ENCODE assay signal across 10 mouse cellular contexts in the genomic region with DNA sequence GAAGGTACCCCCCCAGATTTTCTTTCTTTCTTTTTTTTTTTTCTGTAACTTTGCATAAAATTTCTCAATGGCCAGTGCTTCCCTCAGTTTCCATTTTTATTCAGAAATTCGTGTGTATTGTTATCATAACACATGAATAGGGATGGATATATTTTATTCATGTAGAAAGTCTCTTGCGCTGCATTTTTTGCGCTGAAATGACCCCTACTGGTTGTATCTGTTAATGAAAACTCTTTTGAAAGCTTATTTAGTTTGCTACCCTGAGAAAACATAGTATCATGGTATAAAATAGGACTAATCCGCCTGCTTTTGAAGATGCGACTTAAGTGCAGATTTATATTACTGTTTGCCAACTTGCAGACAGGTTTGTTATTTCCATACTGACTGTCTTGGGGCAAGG. TPM values are rescaled to one million over a fixed set of nuclear protein-coding genes. Genes with fewer than 3 reads are reported as not detected.
DNase-seq lines count a peak whose midpoint lies in the region; ATAC-seq lines count a peak whose summit lies in the region.
"Had no signal": no experiment of that assay in that cellular context is flagged by ENCODE, and none has a peak within 500 bp of the region (broad histone marks: within the 10 kb centered on the region; RNA-seq: fewer than 3 reads in every experiment).

No protein-coding gene starts in this region.

- H3K27ac ChIP-seq in hindbrain, embryonic 12.5 days, result no peak overlapping the region
- no peak overlapping the region for H3K27ac ChIP-seq in hindbrain, embryonic 11.5 days (ENCODE audit: low read depth, low read length)
- H3K27ac ChIP-seq in limb, embryonic 15.5 days, result no peak overlapping the region

- no peak overlapping the region for H3K9ac ChIP-seq in hindbrain, embryonic 12.5 days
- no peak overlapping the region for H3K9ac ChIP-seq in hindbrain, embryonic 11.5 days (ENCODE audit: low read depth, low read length)
- H3K9ac ChIP-seq in limb, embryonic 15.5 days, result no peak overlapping the region

- ATAC-seq in hindbrain, embryonic 12.5 days (ENCODE audit: low FRiP score), result no peak
- no peak for ATAC-seq in hindbrain, embryonic 11.5 days (ENCODE audit: low FRiP score)
- no peak for ATAC-seq in limb, embryonic 15.5 days (ENCODE audit: insufficient number of reproducible peaks, low FRiP score, low TSS enrichment, low read depth)
- ATAC-seq in erythroblast, adult 5-6 weeks (replicated peaks; ENCODE audit: low FRiP score, poor library complexity, severe bottlenecking), result no peak

- H3K36me3 ChIP-seq in hindbrain, embryonic 12.5 days, result no peaks in the 10 kb centered on the region
- H3K36me3 ChIP-seq in hindbrain, embryonic 11.5 days (ENCODE audit: control insufficient read depth, insufficient read depth, low read length), result no peaks in the 10 kb centered on the region
- H3K36me3 ChIP-seq in limb, embryonic 15.5 days, result no peaks in the 10 kb centered on the region

- no peak for DNase-seq in hindbrain, embryonic 11.5 days (ENCODE audit: low spot score)
- peak; percentile 65 for DNase-seq in 3T3-L1 (ENCODE audit: low read depth, low spot score)
- DNase-seq in brain, adult 2 months (ENCODE audit: low read depth, low spot score), result peak; percentile 66
- no peak for DNase-seq in frontal cortex, postnatal 10 days (ENCODE audit: low spot score in 2 of 2)
- DNase-seq in cerebellum, adult 11-12 months, result no peak
- DNase-seq: heart, postnatal 4 days; thymus, adult 2 months had no signal

- 49% methylated on average over 5 of the region's 5 CpGs for WGBS in hindbrain, embryonic 12.5 days
- 58% methylated on average over 5 of the region's 5 CpGs for WGBS in hindbrain, embryonic 11.5 days
- 47% methylated on average over 5 of the region's 5 CpGs for WGBS in limb, embryonic 15.5 days

- 0 out of 2 replicates have a peak overlapping the region, but pooled peaks have one; percentile 93 for H3K4me3 ChIP-seq in hindbrain, embryonic 12.5 days
- no peak overlapping the region for H3K4me3 ChIP-seq in hindbrain, embryonic 11.5 days (ENCODE audit: low read depth, low read length)
- no peak overlapping the region for H3K4me3 ChIP-seq in limb, embryonic 15.5 days

- H3K27me3 ChIP-seq in hindbrain, embryonic 12.5 days, result no peaks in the 10 kb centered on the region
- H3K27me3 ChIP-seq in hindbrain, embryonic 11.5 days (ENCODE audit: control insufficient read depth, insufficient read depth, low read length), result 0 out of 2 replicates have a peak, but pooled peaks cover 2% of the 10 kb centered on the region
- H3K27me3 ChIP-seq in limb, embryonic 15.5 days, result no peaks in the 10 kb centered on the region

- peak overlapping the region; percentile 99 for H3K4me2 ChIP-seq in hindbrain, embryonic 12.5 days (replicated peaks)
- no peak overlapping the region; the same call in 1 of the 2 replicates for H3K4me2 ChIP-seq in hindbrain, embryonic 11.5 days (replicated peaks; ENCODE audit: low read depth, low read length)
- peak overlapping the region; percentile 97 for H3K4me2 ChIP-seq in limb, embryonic 15.5 days

- H3K4me1 ChIP-seq in hindbrain, embryonic 12.5 days, result peaks cover 46% of the 10 kb centered on the region
- 0 out of 2 replicates have a peak, but pooled peaks cover 2% of the 10 kb centered on the region for H3K4me1 ChIP-seq in hindbrain, embryonic 11.5 days (replicated peaks; ENCODE audit: control insufficient read depth, insufficient read depth, low read length)
- peaks cover 58% of the 10 kb centered on the region for H3K4me1 ChIP-seq in limb, embryonic 15.5 days

- H3K9me3 ChIP-seq in hindbrain, embryonic 12.5 days (replicated peaks), result no peaks in the 10 kb centered on the region
- H3K9me3 ChIP-seq in hindbrain, embryonic 11.5 days (ENCODE audit: control insufficient read depth, low read length), result no peaks in the 10 kb centered on the region
- H3K9me3 ChIP-seq in limb, embryonic 15.5 days, result no peaks in the 10 kb centered on the region

RNA-seq across cellular contexts. Expression of a gene that starts 3.4 kb away (rescaled TPM):
- 11.0 and 12.7 TPM in 2 replicates for polyA plus RNA-seq in hindbrain, embryonic 12.5 days (2016; fragmentation: Nextera tagmentation; extraction: Ambion mirVana)
- 5.8 TPM in 2 replicates for polyA plus RNA-seq in hindbrain, embryonic 11.5 days (2014; fragmentation: Nextera tagmentation; extraction: Ambion mirVana)
- polyA plus RNA-seq in limb, embryonic 15.5 days (2015; fragmentation: Nextera tagmentation; extraction: Ambion mirVana), result 5.3 and 7.0 TPM in 2 replicates
- 1.0 and 1.5 TPM in 2 replicates for total RNA-seq in erythroblast, adult 5-6 weeks (2015; ENCODE audit: low replicate concordance)
- total RNA-seq in erythroblast, adult 5-6 weeks (2017; ENCODE audit: low replicate concordance), result under 0.01 and 2.2 TPM in 2 replicates

Comparison
In these comparisons a context has a peak if more than half of its experiments do, and no peak if none do; other contexts are left out.
1. DNase-seq: peak in 3T3-L1 (single experiment) and brain, adult 2 months (single experiment); none in hindbrain, embryonic 11.5 days (single experiment), frontal cortex, postnatal 10 days (0 of 2) and cerebellum, adult 11-12 months (single experiment).